Mouse (Mus musculus) stomach, postnatal 0 days (tissue): ENCODE measurements at regions not wholly inside any gene's neighbourhood (a gene's known extent, or its start where the extent isn't known, plus 50 kb on each side); places are given as distances from the start of the nearest gene placed in this dataset.

Source experiments
- CTCF ChIP-seq: IDR thresholded peaks from 2 replicates; pipeline ENCODE4 v1.5.1; 2016; ENCODE audit warnings: antibody characterized with exemption, low read depth, mild to moderate bottlenecking, moderate library complexity
- EP300 ChIP-seq: optimal IDR thresholded peaks from 2 replicates; pipeline ENCODE3; 2016; ENCODE audit warnings: antibody characterized with exemption

DNA sequence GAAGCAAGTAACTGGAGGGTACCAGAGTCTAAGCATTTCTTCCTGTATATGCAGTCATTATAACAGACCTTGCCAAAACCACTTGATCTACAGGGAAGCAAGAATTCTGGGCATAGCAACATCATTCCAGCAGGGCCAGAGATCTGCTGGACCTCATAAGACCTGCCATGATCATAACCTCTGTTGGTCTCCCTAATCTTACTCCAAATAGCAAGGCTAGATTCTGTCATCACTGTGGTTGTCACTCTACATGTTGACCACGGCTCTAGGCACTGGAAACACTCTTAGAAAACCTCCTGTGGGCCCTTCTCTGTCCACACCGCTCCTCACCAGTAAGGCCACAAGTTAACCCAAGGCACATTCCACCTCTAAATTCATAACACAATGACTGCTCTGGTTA, 68.4 kb upstream of the Cnksr3 start:
- no peak for TF ChIP-seq CTCF
- no peak for TF ChIP-seq EP300
